Mouse (Mus musculus): Measurements from ENCODE around the gene Apof.

The Apof gene

GRCm38 (mm10) chr10:128268371-128268770 is at the start of gene Apof:
TSS of gene Apof (plus strand) at chr10:128268671.
- peak; percentile 46 for DNase-seq

GRCm38 (mm10) chr10:128221533-128222286 is 46.8 kb upstream of the Apof start:
- no peak for DNase-seq

- DNase-seq: no peak
These were observed 43.4 kb upstream of the Apof start for GRCm38 (mm10) chr10:128225064-128225463.

- DNase-seq: no peak
These were observed 42.9 kb upstream of the Apof start, which contains the start of gene Mip for GRCm38 (mm10) chr10:128225538-128225937. TSS of gene Mip (plus strand) at chr10:128225838.

- DNase-seq: no peak
These were observed 40.9 kb upstream of the Apof start for GRCm38 (mm10) chr10:128227592-128227991.

GRCm38 (mm10) chr10:128228009-128228408 is 40.5 kb upstream of the Apof start:
- DNase-seq: no peak

- no peak for DNase-seq
These were observed 37.9 kb upstream of the Apof start for GRCm38 (mm10) chr10:128230582-128230981.

GRCm38 (mm10) chr10:128231146-128231545 is 37.3 kb upstream of the Apof start:
- DNase-seq: no peak

GRCm38 (mm10) chr10:128231697-128232419 is 36.6 kb upstream of the Apof start, which contains the start of gene Timeless:
TSS of gene Timeless (plus strand) at chr10:128232065.
- DNase-seq: peak; percentile 90

- DNase-seq: peak; percentile 68
These were observed 36.0 kb upstream of the Apof start for GRCm38 (mm10) chr10:128232420-128232985.

GRCm38 (mm10) chr10:128236321-128236720 is 32.1 kb upstream of the Apof start:
- DNase-seq: no peak

- DNase-seq: no peak
These were observed 30.5 kb upstream of the Apof start for GRCm38 (mm10) chr10:128237807-128238480.

GRCm38 (mm10) chr10:128239140-128239539 is 29.3 kb upstream of the Apof start:
- no peak for DNase-seq

- no peak for DNase-seq
These were observed 28.3 kb upstream of the Apof start for GRCm38 (mm10) chr10:128240131-128240530.

GRCm38 (mm10) chr10:128243252-128243651 is 25.2 kb upstream of the Apof start:
- DNase-seq: no peak

- no peak for DNase-seq
These were observed 24.4 kb upstream of the Apof start for GRCm38 (mm10) chr10:128244121-128244520.

- DNase-seq: no peak
These were observed 21.3 kb upstream of the Apof start for GRCm38 (mm10) chr10:128247020-128247732.

GRCm38 (mm10) chr10:128250565-128250964 is 17.9 kb upstream of the Apof start:
- DNase-seq: no peak

- DNase-seq: no peak
These were observed 14.7 kb upstream of the Apof start, which contains the start of gene Apon for GRCm38 (mm10) chr10:128253677-128254255. TSS of gene Apon (plus strand) at chr10:128254096.

- DNase-seq: no peak
These were observed 12.5 kb upstream of the Apof start for GRCm38 (mm10) chr10:128255925-128256324.

- DNase-seq: no peak
These were observed 12.1 kb upstream of the Apof start for GRCm38 (mm10) chr10:128256328-128256727.

GRCm38 (mm10) chr10:128258953-128259352 is 9.5 kb upstream of the Apof start:
- peak; percentile 44 for DNase-seq
